Mouse (Mus musculus) lung, embryonic 16.5 days (tissue): ENCODE measurements at regions not wholly inside any gene's neighbourhood (a gene's known extent, or its start where the extent isn't known, plus 50 kb on each side); places are given as distances from the start of the nearest gene placed in this dataset.

Experiments
- ATAC-seq: fragments of 200-750 bp; cut with Nextera tagmentation; 2 replicates; pipeline ENCODE4 v1.8.0; 2017; ENCODE audit warnings: low read depth, mild to moderate bottlenecking, moderate library complexity
- H3K27ac ChIP-seq: fragments of 300-500 bp; sonication (generic); 2 replicates; pipeline ENCODE4 v1.5.1; 2014; ENCODE audit warnings: mild to moderate bottlenecking, control low read depth, low read length
- H3K27me3 ChIP-seq: fragments of 300-500 bp; sonication (generic); 2 replicates; pipeline ENCODE4 v1.6.1; 2014; ENCODE audit warnings: low read depth, low read length, mixed read lengths; ENCODE audit not compliant: control insufficient read depth, insufficient read depth
- H3K36me3 ChIP-seq: fragments of 300-500 bp; sonication (generic); 2 replicates; pipeline ENCODE4 v1.6.1; 2014; ENCODE audit warnings: low read length; ENCODE audit not compliant: control insufficient read depth, insufficient read depth
- H3K4me1 ChIP-seq: fragments of 300-500 bp; sonication (generic); replicated peaks from 2 replicates; pipeline ENCODE4 v1.6.1; 2014; ENCODE audit warnings: low read length, mixed read lengths; ENCODE audit not compliant: control insufficient read depth, insufficient read depth
- H3K4me2 ChIP-seq: fragments of 300-500 bp; sonication (generic); 2 replicates; pipeline ENCODE4 v1.6.1; 2014; ENCODE audit warnings: low read depth, low read length, control low read depth
- H3K4me3 ChIP-seq: fragments of 300-500 bp; sonication (generic); 2 replicates; pipeline ENCODE4 v1.5.1; 2014; ENCODE audit warnings: mild to moderate bottlenecking, low read length, control low read depth
- H3K9ac ChIP-seq: fragments of 300-500 bp; sonication (generic); 2 replicates; pipeline ENCODE4 v1.6.1; 2014; ENCODE audit warnings: low read length, control low read depth
- H3K9me3 ChIP-seq: fragments of 300-500 bp; sonication (generic); 2 replicates; pipeline ENCODE4 v1.6.1; 2016; ENCODE audit warnings: low read length; ENCODE audit not compliant: control insufficient read depth
- WGBS: fragments of 180-500 bp; shearing (Covaris S2); extraction: QIAGEN DNeasy Blood & Tissue Kit; methylation state at CpG from one replicate; pipeline ENCODE4 v1.1.7; 2014; 5-methylcytosine and 5-hydroxymethylcytosine counted together

DNA sequence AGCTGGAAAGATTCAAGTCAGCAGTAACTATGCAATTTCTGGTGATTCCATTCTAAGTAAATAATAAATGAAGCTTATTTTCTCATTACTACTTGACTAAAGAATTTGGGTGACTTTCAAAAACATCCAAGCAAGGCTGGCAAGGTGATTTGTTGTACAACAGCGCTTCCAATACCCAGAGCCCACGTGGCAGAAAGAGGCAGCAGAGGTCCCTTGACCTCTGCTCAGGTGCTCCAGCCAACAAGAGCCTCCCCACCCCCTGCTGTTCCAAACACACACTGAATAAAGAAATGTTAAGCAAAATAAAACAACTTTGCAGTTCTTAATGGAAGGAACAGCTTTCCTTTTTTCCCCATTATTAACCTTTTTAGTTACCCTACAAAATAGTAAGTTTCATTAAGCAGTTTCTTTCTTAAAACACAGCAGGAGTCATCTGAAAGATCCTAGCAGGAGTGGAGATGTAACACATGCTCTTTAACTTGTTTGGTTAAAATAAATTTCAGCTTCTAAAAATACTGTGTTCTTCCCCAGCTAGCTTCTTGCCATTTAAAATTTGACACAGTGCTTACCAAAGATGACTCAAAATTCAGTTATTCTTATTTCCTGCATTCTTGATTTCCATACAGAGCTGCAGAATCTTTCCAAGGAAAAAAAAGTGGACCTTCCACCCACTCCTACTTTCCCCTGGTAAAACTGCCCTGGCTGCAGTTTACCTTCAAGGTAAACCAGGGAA is 92.3 kb upstream of the Tbl1xr1 start:
- ATAC-seq = no peak
- H3K9ac ChIP-seq = no peak overlapping the region
- 46% methylated on average over 2 of the region's 2 CpGs for WGBS

DNA sequence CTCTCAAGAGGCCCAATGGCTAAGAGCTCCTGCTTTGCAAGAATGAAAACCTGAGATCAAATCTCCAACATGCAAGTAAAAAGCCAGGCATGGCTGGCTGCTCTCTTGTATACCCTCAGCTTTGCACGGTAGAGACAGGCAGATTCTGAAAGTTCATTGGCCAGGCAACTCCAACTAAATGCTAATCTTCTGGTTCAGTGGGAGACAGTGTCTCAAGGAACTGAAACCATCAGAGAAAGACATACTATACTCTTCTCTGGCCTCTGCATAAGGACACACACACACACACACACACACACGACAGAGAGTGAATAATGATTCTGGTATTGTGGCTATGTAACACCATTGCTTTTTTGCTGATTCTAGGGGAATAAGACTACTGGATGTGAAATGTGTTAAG is 91.6 kb upstream of the Tbl1xr1 start:
- H3K27me3 ChIP-seq = no peaks in the 10 kb centered on the region
- H3K4me3 ChIP-seq = no peak overlapping the region
- H3K9ac ChIP-seq = no peak overlapping the region
- ATAC-seq = no peak
- WGBS = 70% methylated on average over 2 of the region's 2 CpGs
- no peaks in the 10 kb centered on the region for H3K4me1 ChIP-seq
- H3K27ac ChIP-seq = no peak overlapping the region
- H3K4me2 ChIP-seq = no peak overlapping the region
- H3K9me3 ChIP-seq = no peaks in the 10 kb centered on the region
- no peaks in the 10 kb centered on the region for H3K36me3 ChIP-seq

More for the DNA sequence above, 92.3 kb upstream of the Tbl1xr1 start:
- Histone ChIP-seq H3K36me3 (no peaks in the 10 kb centered on the region), H3K27ac (no peak overlapping the region), H3K9me3 (no peaks in the 10 kb centered on the region), H3K4me3 (no peak overlapping the region), H3K27me3 (no peaks in the 10 kb centered on the region), H3K4me2 (no peak overlapping the region), H3K4me1 (no peaks in the 10 kb centered on the region)

DNA sequence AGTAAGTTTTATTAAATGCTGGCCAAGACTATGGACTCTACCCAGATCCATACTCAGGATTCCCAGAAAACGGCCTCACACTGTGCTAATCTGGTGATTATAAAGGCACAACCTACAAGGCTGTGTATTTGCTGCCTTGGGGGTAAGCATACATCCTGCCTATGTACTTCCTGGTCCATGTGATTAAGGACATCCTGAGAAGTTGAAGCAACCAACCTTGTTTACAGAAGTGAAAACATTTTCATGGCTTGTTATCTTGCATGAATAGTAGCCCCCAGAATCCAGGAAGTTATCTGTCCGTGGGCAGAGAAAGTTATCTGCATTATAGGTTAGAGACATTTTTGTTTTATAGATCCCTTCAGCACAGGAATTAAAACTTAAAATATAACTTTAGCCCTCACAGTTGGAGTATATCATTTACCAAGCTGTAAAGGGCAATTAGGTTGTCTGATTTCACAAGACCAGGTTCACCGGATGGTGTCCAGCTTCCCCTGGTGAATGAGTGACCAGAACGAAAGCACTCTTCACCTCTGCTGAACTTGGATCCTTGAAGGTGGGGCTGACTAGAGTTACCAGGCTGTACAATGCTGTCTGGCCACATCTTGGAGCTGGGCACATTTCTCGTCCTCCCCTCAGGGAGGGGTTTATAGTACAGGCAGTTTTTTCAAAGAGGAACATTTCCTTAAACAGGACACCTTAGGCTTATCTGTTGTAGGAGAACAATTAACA is 90.1 kb upstream of the Tbl1xr1 start:
- Histone ChIP-seq H3K9ac (no peak overlapping the region), H3K4me1 (no peaks in the 10 kb centered on the region), H3K4me3 (no peak overlapping the region), H3K36me3 (no peaks in the 10 kb centered on the region), H3K4me2 (no peak overlapping the region), H3K27ac (no peak overlapping the region), H3K27me3 (no peaks in the 10 kb centered on the region), H3K9me3 (no peaks in the 10 kb centered on the region)
- no peak for ATAC-seq
- WGBS = 56% methylated on average over 5 of the region's 5 CpGs

DNA sequence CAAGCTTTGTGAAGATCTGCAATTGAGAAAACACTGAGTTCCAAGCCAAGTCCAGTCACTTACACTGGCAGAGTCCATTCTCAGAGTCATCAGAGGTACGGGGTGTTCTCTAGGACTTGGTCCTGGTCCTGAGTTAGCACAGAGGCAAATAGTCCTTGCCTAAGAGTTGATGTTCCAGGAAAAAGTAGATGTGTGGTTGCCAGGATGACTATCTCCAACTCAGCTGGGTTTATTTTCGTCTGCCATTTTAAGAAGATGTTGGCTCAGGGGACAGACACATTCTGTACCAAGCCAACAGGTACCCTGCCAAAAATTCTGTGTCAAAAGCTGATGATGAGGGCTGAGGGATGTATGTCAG is 89.6 kb upstream of the Tbl1xr1 start:
- 88% methylated on average over 2 of the region's 2 CpGs for WGBS
- Histone ChIP-seq H3K4me3 (no peak overlapping the region), H3K4me2 (no peak overlapping the region), H3K36me3 (no peaks in the 10 kb centered on the region), H3K4me1 (no peaks in the 10 kb centered on the region), H3K9ac (no peak overlapping the region), H3K27ac (no peak overlapping the region), H3K9me3 (no peaks in the 10 kb centered on the region), H3K27me3 (no peaks in the 10 kb centered on the region)
- no peak for ATAC-seq

DNA sequence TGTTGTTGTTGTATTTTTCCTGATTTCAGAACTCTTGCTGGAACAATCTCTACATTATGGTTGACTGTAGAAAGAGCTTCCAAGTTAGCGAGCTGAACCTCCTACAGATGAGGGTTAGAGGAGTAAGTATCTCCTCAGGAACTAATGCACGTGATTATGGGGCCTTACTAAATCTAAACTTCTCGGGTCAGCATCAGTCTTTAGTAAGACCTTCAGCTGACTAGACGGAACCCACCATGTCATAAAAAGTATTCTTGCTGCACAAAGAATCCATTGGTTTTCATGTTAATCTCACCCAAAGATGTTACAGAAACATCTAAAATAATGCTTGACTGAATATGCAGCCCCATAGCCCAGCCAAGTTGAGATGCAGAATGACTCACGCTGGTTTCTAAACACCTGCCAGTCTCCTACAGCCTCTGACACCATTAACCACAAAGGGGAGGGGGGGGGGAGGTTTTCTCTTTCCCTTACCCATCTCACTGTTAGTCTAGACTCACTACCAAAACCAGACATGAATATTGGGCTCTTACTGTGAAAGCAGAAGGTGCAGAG is 88.9 kb upstream of the Tbl1xr1 start:
- no peaks in the 10 kb centered on the region for H3K4me1 ChIP-seq
- ATAC-seq = no peak
- H3K27ac ChIP-seq = no peak overlapping the region
- H3K4me3 ChIP-seq = no peak overlapping the region
- no peak overlapping the region for H3K4me2 ChIP-seq
- 89% methylated on average over 5 of the region's 5 CpGs for WGBS
- H3K9me3 ChIP-seq = no peaks in the 10 kb centered on the region
- no peaks in the 10 kb centered on the region for H3K27me3 ChIP-seq
- no peak overlapping the region for H3K9ac ChIP-seq
- H3K36me3 ChIP-seq = no peaks in the 10 kb centered on the region

DNA sequence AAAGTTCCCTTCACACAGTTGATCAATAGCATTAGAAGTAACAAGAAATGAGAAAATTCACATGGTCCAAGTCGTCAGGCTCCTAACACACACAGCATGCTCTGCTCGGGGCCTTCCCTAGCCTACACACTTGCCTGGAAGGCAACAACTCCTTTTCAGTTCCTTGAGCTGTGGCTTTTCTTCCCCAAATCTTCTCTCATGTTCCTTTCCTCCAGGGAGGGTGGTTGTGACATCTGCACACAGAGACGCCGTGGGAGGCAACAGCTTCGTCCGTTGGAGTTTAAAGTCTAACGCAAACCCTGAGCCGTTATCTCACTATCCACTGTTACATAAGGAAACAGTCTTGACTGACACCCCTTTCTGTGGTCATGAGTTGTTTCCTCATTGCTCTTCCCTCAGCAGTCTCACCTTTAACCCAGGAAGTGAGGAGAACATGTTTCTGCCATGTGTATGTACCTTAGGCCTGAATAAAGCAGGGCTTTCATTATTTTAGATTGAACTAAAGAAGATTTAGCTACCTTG is 88.4 kb upstream of the Tbl1xr1 start:
- H3K4me2 ChIP-seq = no peak overlapping the region
- H3K27me3 ChIP-seq = no peaks in the 10 kb centered on the region
- H3K4me1 ChIP-seq = no peaks in the 10 kb centered on the region
- no peak overlapping the region for H3K27ac ChIP-seq
- no peaks in the 10 kb centered on the region for H3K9me3 ChIP-seq
- 77% methylated on average over 8 of the region's 8 CpGs for WGBS
- ATAC-seq = no peak
- H3K36me3 ChIP-seq = no peaks in the 10 kb centered on the region
- H3K4me3 ChIP-seq = no peak overlapping the region
- H3K9ac ChIP-seq = no peak overlapping the region

DNA sequence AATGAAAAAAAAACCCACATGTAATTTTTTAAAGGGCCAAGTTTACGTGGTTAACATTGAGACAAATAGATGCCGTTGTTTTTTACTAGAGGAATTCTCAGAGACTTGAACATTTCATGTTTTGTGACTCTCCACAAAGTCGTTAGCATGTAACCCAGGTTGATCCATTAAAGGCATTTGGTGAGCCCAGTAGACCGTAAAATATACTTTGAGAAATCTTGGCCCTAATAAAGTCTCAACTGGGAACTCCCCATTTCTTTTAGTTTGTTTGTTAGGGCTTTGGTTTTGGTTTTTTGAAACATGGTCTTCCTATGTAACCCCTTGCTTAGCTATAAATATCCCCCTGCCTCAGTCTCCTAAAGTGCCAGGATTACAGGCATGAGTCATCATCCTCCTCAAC is 85.9 kb upstream of the Tbl1xr1 start:
- Histone ChIP-seq H3K4me1 (no peaks in the 10 kb centered on the region), H3K36me3 (no peaks in the 10 kb centered on the region), H3K9me3 (no peaks in the 10 kb centered on the region), H3K9ac (no peak overlapping the region), H3K4me2 (no peak overlapping the region), H3K4me3 (no peak overlapping the region), H3K27ac (no peak overlapping the region), H3K27me3 (no peaks in the 10 kb centered on the region)
- no peak for ATAC-seq
- WGBS = 88% methylated on average over 4 of the region's 4 CpGs

DNA sequence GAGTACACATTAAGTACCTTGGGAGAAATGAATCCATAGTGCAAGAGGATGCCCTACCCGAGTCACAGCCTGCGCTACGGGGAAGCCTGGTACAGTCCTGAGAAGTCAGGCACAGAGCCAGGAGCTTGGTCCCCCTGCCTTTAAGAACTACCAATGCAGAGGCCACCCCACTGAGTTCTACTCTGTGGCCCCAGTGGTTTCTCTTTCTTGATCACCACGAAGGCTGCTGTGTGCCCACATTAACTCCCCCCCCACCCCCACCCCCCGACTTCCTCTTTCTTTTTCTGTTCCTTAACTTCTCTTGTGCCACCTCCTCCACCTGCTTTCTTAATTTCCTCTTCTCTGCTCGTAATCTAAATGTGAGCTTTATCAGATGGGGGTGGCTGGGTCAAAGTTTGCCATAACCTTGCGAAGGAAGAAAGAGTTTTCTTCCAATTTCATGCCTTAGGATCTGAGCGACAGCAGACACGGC is 84.7 kb upstream of the Tbl1xr1 start:
- H3K4me3 ChIP-seq = no peak overlapping the region
- no peaks in the 10 kb centered on the region for H3K4me1 ChIP-seq
- no peaks in the 10 kb centered on the region for H3K9me3 ChIP-seq
- no peak for ATAC-seq
- no peaks in the 10 kb centered on the region for H3K36me3 ChIP-seq
- H3K27ac ChIP-seq = no peak overlapping the region
- no peak overlapping the region for H3K9ac ChIP-seq
- no peak overlapping the region for H3K4me2 ChIP-seq
- 75% methylated on average over 9 of the region's 9 CpGs for WGBS
- H3K27me3 ChIP-seq = no peaks in the 10 kb centered on the region

DNA sequence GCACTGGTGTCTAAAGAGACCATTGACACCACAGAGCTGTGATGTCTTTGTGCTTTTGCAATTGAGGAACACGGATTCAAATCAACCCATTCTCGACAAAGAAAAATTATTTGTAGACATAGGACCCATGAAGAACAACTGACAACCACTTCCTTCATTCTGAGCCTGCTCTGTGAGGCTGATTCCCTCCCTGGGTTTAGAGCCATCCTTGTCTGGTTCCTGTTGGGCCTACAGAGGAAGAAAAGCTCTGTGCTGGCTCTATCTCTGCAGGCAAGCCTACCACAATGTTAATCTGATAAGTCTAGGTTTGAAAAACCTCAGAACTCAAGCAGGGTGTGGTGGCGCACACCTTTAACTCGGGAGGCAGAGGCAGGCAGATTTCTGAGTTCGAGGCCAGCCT is 84.2 kb upstream of the Tbl1xr1 start:
- H3K9ac ChIP-seq = no peak overlapping the region
- H3K4me1 ChIP-seq = no peaks in the 10 kb centered on the region
- no peak overlapping the region for H3K4me3 ChIP-seq
- WGBS = 81% methylated on average over 5 of the region's 5 CpGs
- no peak for ATAC-seq
- H3K9me3 ChIP-seq = no peaks in the 10 kb centered on the region
- H3K27me3 ChIP-seq = no peaks in the 10 kb centered on the region
- H3K27ac ChIP-seq = no peak overlapping the region
- no peak overlapping the region for H3K4me2 ChIP-seq
- H3K36me3 ChIP-seq = no peaks in the 10 kb centered on the region
